Mouse (Mus musculus) gastrocnemius, postnatal 14 days (tissue): ENCODE results near the gene Rab11b. TPM values are rescaled to one million over a fixed set of nuclear protein-coding genes. Genes with fewer than 3 reads are reported as not detected.

Experiments used
- DNase-seq: peaks from one replicate; pipeline ENCODE4 v3.0.0; 2021; ENCODE audit warnings: mixed read lengths
- intact Hi-C: fragments of 180-260 bp; cut with DNase I; formaldehyde crosslinking; loops from one replicate; pipeline ENCODE4 v1.15.1; 2025; ENCODE audit warnings: low total_unique reads
- total RNA-seq, 2 experiments: library from RNA; stranded (reverse); gene quantifications; 2 replicates each; pipeline ENCODE4 v1.2.3; 2021

Rab11b gene
- total RNA-seq, 2 experiments from 2014 or later = 154 to 159 TPM

- no peak for DNase-seq
- intact Hi-C loops = no loop called here
Observed at GRCm38 (mm10) chr17:33728396-33728795, 31.9 kb downstream of the Rab11b start.

- DNase-seq = no peak
- intact Hi-C loops = no loop called here
Observed at GRCm38 (mm10) chr17:33719736-33720378, 40.5 kb downstream of the Rab11b start.

GRCm38 (mm10) chr17:33718944-33719725 is 41.2 kb downstream of the Rab11b start:
- DNase-seq = no peak
- intact Hi-C loops = no loop called here

- DNase-seq = peak; percentile 97
- intact Hi-C loops = no loop called here
Observed at GRCm38 (mm10) chr17:33718384-33718881, 41.9 kb downstream of the Rab11b start, which contains the start of gene March2. Gene March2, minus strand, starts transcription at chr17:33718670.

- DNase-seq = no peak
- intact Hi-C loops = no loop called here
Observed at GRCm38 (mm10) chr17:33717982-33718381, 42.3 kb downstream of the Rab11b start.

- intact Hi-C loops = no loop called here
Observed at GRCm38 (mm10) chr17:33717246-33717645, 43.1 kb downstream of the Rab11b start.

GRCm38 (mm10) chr17:33714779-33715178 is 45.6 kb downstream of the Rab11b start:
- intact Hi-C loops = no loop called here
- DNase-seq = no peak

More at GRCm38 (mm10) chr17:33717246-33717645, 43.1 kb downstream of the Rab11b start:
- DNase-seq = no peak

- intact Hi-C loops = no loop called here
- no peak for DNase-seq
Observed at GRCm38 (mm10) chr17:33713271-33713670, 47.1 kb downstream of the Rab11b start.

- intact Hi-C loops = no loop called here
- DNase-seq = no peak
Observed at GRCm38 (mm10) chr17:33709834-33710233, 50.5 kb downstream of the Rab11b start.

- intact Hi-C loops = no loop called here
- no peak for DNase-seq
Observed at GRCm38 (mm10) chr17:33703091-33703490, 57.2 kb downstream of the Rab11b start.

GRCm38 (mm10) chr17:33702178-33702577 is 58.2 kb downstream of the Rab11b start:
- intact Hi-C loops = no loop called here
- DNase-seq = no peak

GRCm38 (mm10) chr17:33695471-33695870 is 64.9 kb downstream of the Rab11b start:
- intact Hi-C loops = no loop called here
- DNase-seq = no peak

Other genes with a start within 250 kb of the Rab11b start
- gene Adamts10, start 236.3 kb downstream of the Rab11b start, total RNA-seq = 10 to 100 TPM; 17.3 to 19.1 TPM
- gene Myo1f, start 204.8 kb downstream of the Rab11b start, total RNA-seq = 1 to 10 TPM in 1 of 2 experiments, under 1 TPM in 1; 0.93 to 1.4 TPM
- 10 to 100 TPM in 1 of 2 experiments, 1 to 10 TPM in 1; 9.9 to 13.1 TPM for gene Zfp414, start 131.4 kb downstream of the Rab11b start, total RNA-seq
- gene Pram1, start 122.5 kb downstream of the Rab11b start, total RNA-seq = not detected
- gene Hnrnpm, start 73.7 kb downstream of the Rab11b start, total RNA-seq = 10 to 100 TPM; 58.8 to 69.1 TPM
- gene March2, start 41.9 kb downstream of the Rab11b start, total RNA-seq = 10 to 100 TPM; 76.0 to 78.6 TPM
- 10 to 100 TPM in 1 of 2 experiments, 1 to 10 TPM in 1; 9.6 to 25.8 TPM for gene Angptl4, start 21.3 kb upstream of the Rab11b start, total RNA-seq
- gene Kank3, start 50.0 kb upstream of the Rab11b start, total RNA-seq = 10 to 100 TPM; 20.8 to 35.1 TPM
- 100 to 1,000 TPM; 867 to 957 TPM for gene Rps28, start 64.0 kb upstream of the Rab11b start, total RNA-seq
- 100 to 1,000 TPM; 327 to 338 TPM for gene Ndufa7, start 64.0 kb upstream of the Rab11b start, total RNA-seq
- gene Cd320, start 82.6 kb upstream of the Rab11b start, total RNA-seq = 10 to 100 TPM; 17.6 to 19.8 TPM
- gene Gm7029, start 113.3 kb upstream of the Rab11b start, total RNA-seq = not detected
- 1 to 10 TPM; 3.3 to 4.4 TPM for gene Kifc1, start 130.1 kb upstream of the Rab11b start, total RNA-seq
- not detected for gene Platr17, start 144.6 kb upstream of the Rab11b start, total RNA-seq
- 10 to 100 TPM; 10.2 to 13.8 TPM for gene Daxx, start 148.9 kb upstream of the Rab11b start, total RNA-seq
- gene Tapbp, start 155.4 kb upstream of the Rab11b start, total RNA-seq = 10 to 100 TPM; 32.9 to 35.7 TPM
- gene Zbtb22, start 155.4 kb upstream of the Rab11b start, total RNA-seq = 10 to 100 TPM; 13.5 to 16.1 TPM
- 10 to 100 TPM; 24.4 to 24.7 TPM for gene Rgl2, start 169.0 kb upstream of the Rab11b start, total RNA-seq
- gene Pfdn6, start 179.8 kb upstream of the Rab11b start, total RNA-seq = 10 to 100 TPM; 53.6 to 54.9 TPM
- 10 to 100 TPM; 11.1 to 12.3 TPM for gene Wdr46, start 180.1 kb upstream of the Rab11b start, total RNA-seq
- gene B3galt4, start 191.0 kb upstream of the Rab11b start, total RNA-seq = 1 to 10 TPM; 2.3 to 2.7 TPM
- 10 to 100 TPM; 30.5 to 33.1 TPM for gene Vps52, start 195.3 kb upstream of the Rab11b start, total RNA-seq
- 100 to 1,000 TPM; 464 to 543 TPM for gene Rps18, start 195.5 kb upstream of the Rab11b start, total RNA-seq
- gene H2-K1, start 239.8 kb upstream of the Rab11b start, total RNA-seq = 10 to 100 TPM; 26.5 to 40.1 TPM